Mouse (Mus musculus) embryonic facial prominence, embryonic 13.5 days (tissue): ENCODE measurements around the gene Speg. TPM values are rescaled to one million over a fixed set of nuclear protein-coding genes. Genes with fewer than 3 reads are reported as not detected.
A peak's percentile ranks its signal among the peaks of the same experiment; 100 is the strongest.

Experiments used
- ATAC-seq: fragments of 200-750 bp; cut with Nextera tagmentation; 2 replicates; pipeline ENCODE4 v1.8.0; 2017; ENCODE audit warnings: low read depth; ENCODE audit not compliant: insufficient number of reproducible peaks, insufficient read depth, low FRiP score, low TSS enrichment
- H3K27ac ChIP-seq: fragments of 300-500 bp; sonication (generic); 2 replicates; pipeline ENCODE4 v1.5.1; 2015; ENCODE audit warnings: moderate library complexity, mild to moderate bottlenecking, inconsistent platforms
- H3K27me3 ChIP-seq: fragments of 300-500 bp; sonication (generic); 2 replicates; pipeline ENCODE4 v1.6.1; 2015; ENCODE audit warnings: mild to moderate bottlenecking, inconsistent platforms
- H3K36me3 ChIP-seq: fragments of 300-500 bp; sonication (generic); 2 replicates; pipeline ENCODE4 v1.6.1; 2015; ENCODE audit warnings: mild to moderate bottlenecking, inconsistent platforms
- H3K4me1 ChIP-seq: fragments of 300-500 bp; sonication (generic); 2 replicates; pipeline ENCODE4 v1.6.1; 2015; ENCODE audit warnings: inconsistent platforms
- H3K4me2 ChIP-seq: fragments of 300-500 bp; sonication (generic); 2 replicates; pipeline ENCODE4 v1.6.1; 2015; ENCODE audit warnings: moderate library complexity, mild to moderate bottlenecking, inconsistent platforms
- H3K4me3 ChIP-seq: fragments of 300-500 bp; sonication (generic); 2 replicates; pipeline ENCODE4 v1.5.1; 2015; ENCODE audit warnings: mild to moderate bottlenecking, inconsistent platforms
- H3K9ac ChIP-seq: fragments of 300-500 bp; sonication (generic); 2 replicates; pipeline ENCODE4 v1.6.1; 2015; ENCODE audit warnings: mild to moderate bottlenecking, inconsistent platforms
- H3K9me3 ChIP-seq: fragments of 300-500 bp; sonication (generic); 2 replicates; pipeline ENCODE4 v1.6.1; 2016; ENCODE audit warnings: inconsistent platforms
- WGBS: fragments of 180-500 bp; shearing (Covaris S2); methylation state at CpG from one replicate; pipeline ENCODE4 v1.1.7; 2015; ENCODE audit warnings: mixed read lengths; 5-methylcytosine and 5-hydroxymethylcytosine counted together
- polyA plus RNA-seq: library from polyadenylated mRNA; unstranded; fragments of >200 nt; fragmentation: Nextera tagmentation; extraction: Ambion mirVana; gene quantifications from 2 replicates; pipeline ENCODE4 v1.2.1, GENCODE M21; 2015

Speg gene
- polyA plus RNA-seq, 1 experiment from 2014 or later = 16.1 TPM

DNA sequence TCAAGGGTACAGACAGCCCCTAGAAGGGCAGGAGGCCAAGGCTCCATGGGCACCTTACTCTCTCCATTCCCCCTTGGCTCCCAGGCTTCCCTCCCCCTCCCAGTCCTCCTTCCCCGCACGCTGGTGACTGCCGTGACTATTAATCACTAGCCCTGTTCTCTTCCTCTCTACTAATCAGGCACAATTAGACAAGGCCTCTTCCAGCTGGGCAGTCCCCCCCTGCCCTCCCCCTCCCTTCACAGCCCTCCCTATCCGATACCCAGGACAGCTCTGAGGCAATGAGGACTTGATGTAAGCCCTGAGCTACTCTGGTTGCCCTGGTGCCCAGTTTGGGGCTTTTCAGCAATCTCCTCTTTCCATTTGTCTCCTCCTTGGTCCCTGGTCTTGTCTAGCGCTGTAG is 80.9 kb downstream of the Speg start:
- no peak overlapping the region for H3K4me2 ChIP-seq
- peaks cover 87% of the 10 kb centered on the region for H3K27me3 ChIP-seq
- no peak for ATAC-seq
- H3K4me3 ChIP-seq = no peak overlapping the region
- no peaks in the 10 kb centered on the region for H3K9me3 ChIP-seq
- 24% methylated on average over 5 of the region's 5 CpGs for WGBS
- H3K36me3 ChIP-seq = no peaks in the 10 kb centered on the region
- H3K27ac ChIP-seq = no peak overlapping the region
- H3K4me1 ChIP-seq = peaks cover 36% of the 10 kb centered on the region
- no peak overlapping the region for H3K9ac ChIP-seq

DNA sequence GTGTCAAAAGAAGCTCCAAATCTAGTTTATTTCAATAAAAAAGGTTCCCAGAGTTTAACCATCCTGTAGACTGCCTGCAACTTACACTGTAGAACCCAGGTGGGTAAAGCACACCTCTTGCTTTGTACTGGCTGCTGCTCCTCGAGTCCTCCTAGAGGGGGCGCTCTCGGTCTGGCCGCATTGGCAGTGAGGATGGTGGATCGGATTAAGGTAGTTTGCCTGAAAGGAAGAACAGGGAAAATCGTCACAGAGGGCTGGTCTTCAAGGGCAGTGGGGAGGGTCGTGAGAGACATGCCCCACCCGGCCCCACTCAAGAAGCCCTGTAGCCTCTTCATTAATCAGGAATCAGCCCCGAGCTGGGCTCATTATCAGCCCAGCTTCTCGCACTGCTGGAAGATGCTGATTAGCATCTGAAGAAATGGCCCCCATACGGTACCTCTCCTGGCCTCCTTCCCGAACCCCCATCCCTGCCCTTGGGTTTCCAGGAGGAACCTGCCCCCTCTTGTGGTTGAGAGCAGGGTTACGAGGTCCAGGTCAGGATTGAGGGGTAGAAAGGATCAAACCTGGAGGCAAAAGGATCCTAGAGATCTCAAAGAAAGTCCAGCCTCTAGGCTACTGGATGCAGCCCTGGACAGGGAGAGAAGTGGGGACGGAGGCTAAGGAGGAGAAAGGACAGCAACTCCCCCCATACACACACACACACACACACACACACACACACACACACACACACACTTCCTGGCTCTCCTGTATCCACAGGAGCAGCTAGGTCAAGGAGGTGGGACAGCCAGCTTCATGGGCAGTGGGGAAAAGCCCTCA is 81.9 kb downstream of the Speg start:
- WGBS = 8% methylated on average over 14 of the region's 14 CpGs
- H3K27ac ChIP-seq = no peak overlapping the region
- H3K4me1 ChIP-seq = peaks cover 33% of the 10 kb centered on the region
- no peak for ATAC-seq
- no peak overlapping the region for H3K4me3 ChIP-seq
- peaks cover 77% of the 10 kb centered on the region for H3K27me3 ChIP-seq
- H3K4me2 ChIP-seq = no peak overlapping the region
- H3K9me3 ChIP-seq = no peaks in the 10 kb centered on the region
- no peaks in the 10 kb centered on the region for H3K36me3 ChIP-seq
- H3K9ac ChIP-seq = no peak overlapping the region

DNA sequence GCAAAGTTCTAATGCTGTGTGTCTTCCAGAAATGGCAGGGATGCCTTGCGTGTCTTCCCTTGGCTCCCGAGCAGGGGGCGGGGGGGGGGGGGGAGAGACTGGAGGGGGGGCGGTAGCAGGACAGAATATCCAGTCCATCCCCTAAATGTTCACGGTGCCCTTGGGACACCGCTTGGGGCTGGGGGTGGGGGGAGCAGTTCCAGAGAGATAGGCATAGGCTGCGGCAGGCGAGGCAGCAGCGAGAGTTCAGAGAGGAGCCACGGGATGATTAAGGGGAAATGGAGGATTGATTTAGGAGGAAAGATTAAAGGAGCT is 82.6 kb downstream of the Speg start:
- Histone ChIP-seq H3K9ac (no peak overlapping the region), H3K4me1 (peaks cover 33% of the 10 kb centered on the region), H3K27me3 (peaks cover 70% of the 10 kb centered on the region), H3K4me2 (peak overlapping the region; percentile 61), H3K27ac (no peak overlapping the region), H3K9me3 (no peaks in the 10 kb centered on the region), H3K36me3 (no peaks in the 10 kb centered on the region), H3K4me3 (no peak overlapping the region)
- ATAC-seq = no peak
- under 1% methylated on average over 10 of the region's 10 CpGs for WGBS

DNA sequence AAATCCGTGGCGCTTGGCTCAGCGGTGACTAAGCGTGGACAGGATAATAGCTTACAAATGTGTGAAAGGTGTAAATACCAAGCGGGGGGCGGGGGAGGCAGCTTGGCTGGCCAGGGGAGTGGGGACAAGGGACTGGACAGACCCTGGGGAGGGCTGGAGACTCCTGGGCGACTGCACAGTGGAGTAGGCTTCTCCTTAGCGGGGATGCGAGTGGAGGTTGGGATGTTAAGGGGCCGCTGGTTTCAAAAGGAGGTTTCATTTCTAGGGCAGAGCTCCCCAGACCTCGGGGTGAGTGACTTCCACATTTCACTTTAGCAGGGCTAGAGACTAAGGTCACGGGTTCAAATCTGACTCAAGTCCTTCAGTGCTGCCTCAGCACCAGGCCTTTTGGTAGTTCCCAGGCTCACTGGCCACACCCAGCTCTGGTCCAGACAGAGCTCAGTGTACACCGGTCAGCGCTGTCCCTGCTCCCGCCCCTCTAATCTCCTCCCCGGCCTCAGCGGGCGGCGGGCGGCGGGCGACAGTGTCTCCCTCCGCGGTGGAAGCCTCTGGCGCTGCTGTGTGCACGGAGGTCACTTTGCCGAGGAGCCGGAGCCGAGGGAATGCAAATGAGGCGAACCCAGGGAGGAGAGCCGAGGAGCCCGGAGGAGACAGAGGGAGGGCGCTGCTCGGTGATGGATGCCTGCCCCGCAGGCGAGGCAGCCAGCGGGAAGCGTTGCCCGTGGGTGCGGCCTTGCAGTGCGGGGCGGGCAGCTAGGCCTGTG is 83.1 kb downstream of the Speg start:
- H3K4me3 ChIP-seq = peak overlapping the region; percentile 33
- no peaks in the 10 kb centered on the region for H3K36me3 ChIP-seq
- H3K4me1 ChIP-seq = peaks cover 33% of the 10 kb centered on the region
- peak overlapping the region; percentile 56 for H3K9ac ChIP-seq
- peak overlapping the region; percentile 61 for H3K4me2 ChIP-seq
- WGBS = 3% methylated on average over 42 of the region's 42 CpGs
- ATAC-seq = peak; percentile 63
- H3K27ac ChIP-seq = no peak overlapping the region
- H3K9me3 ChIP-seq = no peaks in the 10 kb centered on the region
- peaks cover 64% of the 10 kb centered on the region for H3K27me3 ChIP-seq

DNA sequence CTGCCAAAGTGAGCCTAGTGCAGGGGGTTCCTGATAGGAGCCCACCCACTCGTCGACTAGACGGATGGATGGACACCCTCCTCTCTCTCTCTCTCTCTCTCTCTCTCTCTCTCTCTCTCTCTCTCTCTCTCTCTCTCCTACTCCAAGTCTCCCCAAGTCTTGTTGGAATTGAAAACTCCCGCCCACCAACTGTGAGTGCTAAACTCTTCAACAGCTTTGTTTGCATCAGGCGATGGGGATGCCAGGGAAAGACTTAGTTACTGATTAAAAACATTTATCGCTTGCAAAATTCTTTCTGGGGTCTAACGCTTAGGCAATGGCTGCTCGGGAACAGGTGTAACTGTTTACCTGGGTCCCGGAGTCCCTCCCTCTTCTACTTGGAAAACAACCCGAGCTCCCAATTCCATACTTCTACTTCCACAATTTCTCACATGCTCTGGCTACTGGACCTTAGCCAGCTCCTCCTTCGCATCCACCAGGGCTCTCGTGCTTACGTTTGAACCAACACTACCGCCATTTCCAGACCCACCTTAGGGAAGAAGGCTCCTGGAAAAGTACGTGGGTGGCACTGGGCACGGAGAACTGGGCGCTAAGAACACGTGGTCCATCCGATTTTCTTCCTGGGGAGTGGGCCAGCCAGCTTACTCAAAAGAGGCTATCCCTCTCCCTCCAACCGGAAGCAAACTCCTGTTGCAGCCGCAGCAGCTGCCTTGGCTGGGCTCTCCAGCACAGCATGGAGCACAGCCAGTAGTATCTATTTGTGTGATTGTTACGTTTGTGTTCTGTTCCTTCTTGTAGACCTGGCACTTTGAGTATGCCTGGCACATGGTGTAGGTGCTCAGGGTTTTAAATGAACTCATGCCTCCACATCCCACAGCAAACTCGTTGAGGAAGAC is 83.9 kb downstream of the Speg start:
- Histone ChIP-seq H3K4me3 (peak overlapping the region; percentile 33), H3K9ac (peak overlapping the region; percentile 56), H3K4me2 (peak overlapping the region; percentile 61), H3K27ac (no peak overlapping the region; the same call in 1 of the 2 replicates), H3K27me3 (peaks cover 57% of the 10 kb centered on the region), H3K9me3 (no peaks in the 10 kb centered on the region), H3K4me1 (peaks cover 28% of the 10 kb centered on the region), H3K36me3 (no peaks in the 10 kb centered on the region)
- ATAC-seq = no peak
- WGBS = 16% methylated on average over 23 of the region's 23 CpGs

DNA sequence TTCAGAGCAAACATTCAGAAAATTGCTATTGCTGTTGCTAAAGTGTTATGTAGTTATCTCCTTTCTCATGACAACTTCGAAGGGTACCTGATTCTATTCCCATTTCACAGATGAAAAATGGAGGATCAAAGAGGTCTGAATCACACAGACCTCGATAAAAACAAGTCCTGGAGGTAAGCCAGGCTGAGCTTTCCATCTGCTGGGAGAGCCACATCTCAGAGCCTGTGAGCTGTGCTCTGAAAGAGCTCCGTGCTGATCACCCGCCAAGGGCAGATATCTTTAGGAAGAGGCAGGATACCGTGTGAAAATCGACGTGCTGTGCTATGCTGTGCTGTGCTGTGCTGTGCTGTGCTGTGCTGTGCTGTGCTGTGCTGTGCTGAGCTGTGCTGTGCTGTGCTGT is 85.2 kb downstream of the Speg start:
- no peak overlapping the region for H3K4me3 ChIP-seq
- no peak for ATAC-seq
- no peak overlapping the region for H3K4me2 ChIP-seq
- H3K9me3 ChIP-seq = no peaks in the 10 kb centered on the region
- H3K36me3 ChIP-seq = no peaks in the 10 kb centered on the region
- peaks cover 28% of the 10 kb centered on the region for H3K4me1 ChIP-seq
- 76% methylated on average over 7 of the region's 7 CpGs for WGBS
- H3K27me3 ChIP-seq = peaks cover 56% of the 10 kb centered on the region
- H3K27ac ChIP-seq = no peak overlapping the region
- no peak overlapping the region for H3K9ac ChIP-seq

DNA sequence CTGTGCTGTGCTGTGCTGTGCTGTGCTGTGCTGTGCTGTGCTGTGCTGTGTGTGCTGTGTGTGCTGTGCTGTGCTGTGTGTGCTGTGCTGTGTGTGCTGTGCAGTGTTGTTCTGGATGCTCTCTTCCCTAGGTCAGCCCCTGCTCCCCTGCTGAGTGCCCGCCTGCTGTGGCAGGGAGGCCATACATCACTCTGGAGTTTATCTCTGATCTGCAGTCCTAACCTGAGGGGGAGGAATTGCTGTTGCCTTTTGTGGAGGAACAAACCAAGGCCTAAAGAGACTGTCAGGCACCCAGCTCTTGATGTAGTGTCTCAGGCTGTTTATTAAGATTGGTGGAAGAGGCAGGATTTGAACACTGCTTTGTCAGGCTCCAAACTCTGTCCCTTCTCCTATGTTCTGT is 87.5 kb downstream of the Speg start:
- Histone ChIP-seq H3K9ac (no peak overlapping the region), H3K4me1 (peaks cover 21% of the 10 kb centered on the region), H3K4me2 (no peak overlapping the region), H3K36me3 (no peaks in the 10 kb centered on the region), H3K27me3 (peaks cover 48% of the 10 kb centered on the region), H3K4me3 (no peak overlapping the region), H3K27ac (no peak overlapping the region), H3K9me3 (no peaks in the 10 kb centered on the region)
- ATAC-seq = no peak
- 38% methylated on average over 1 of the region's 1 CpGs for WGBS

DNA sequence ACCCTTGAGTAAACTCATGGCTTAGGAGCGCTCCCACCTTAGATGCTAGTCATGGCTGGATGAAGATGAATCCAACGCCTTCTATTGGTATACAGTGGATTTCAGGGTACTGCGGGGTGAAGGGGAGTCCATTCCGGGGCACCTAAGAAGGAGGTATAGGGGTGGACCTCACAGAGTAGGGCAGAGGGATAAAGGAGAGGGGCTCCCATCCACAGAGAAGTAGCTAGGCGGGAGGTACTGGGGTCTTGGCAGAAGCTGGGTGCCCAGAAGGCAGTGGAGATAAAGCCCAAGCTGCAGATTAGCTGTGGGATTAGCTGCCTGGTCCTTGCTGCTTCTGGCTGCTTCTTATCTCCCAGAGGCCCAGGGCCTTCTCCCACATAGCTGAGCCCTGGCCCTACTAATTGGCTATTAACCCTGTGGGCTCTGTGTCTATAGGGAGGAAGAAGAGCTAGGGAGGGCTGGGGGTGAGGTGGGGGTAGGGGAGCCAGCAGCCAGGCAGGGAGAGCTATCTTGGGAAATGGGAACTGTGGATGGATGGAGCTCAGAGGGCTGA is 88.6 kb downstream of the Speg start:
- H3K36me3 ChIP-seq = no peaks in the 10 kb centered on the region
- H3K9ac ChIP-seq = 0 out of 2 replicates have a peak overlapping the region, but pooled peaks have one; percentile 1
- no peak overlapping the region for H3K27ac ChIP-seq
- no peak overlapping the region for H3K4me2 ChIP-seq
- H3K4me1 ChIP-seq = peaks cover 11% of the 10 kb centered on the region
- H3K4me3 ChIP-seq = no peak overlapping the region
- WGBS = 74% methylated on average over 5 of the region's 5 CpGs
- H3K27me3 ChIP-seq = peaks cover 40% of the 10 kb centered on the region
- no peaks in the 10 kb centered on the region for H3K9me3 ChIP-seq
- ATAC-seq = no peak

DNA sequence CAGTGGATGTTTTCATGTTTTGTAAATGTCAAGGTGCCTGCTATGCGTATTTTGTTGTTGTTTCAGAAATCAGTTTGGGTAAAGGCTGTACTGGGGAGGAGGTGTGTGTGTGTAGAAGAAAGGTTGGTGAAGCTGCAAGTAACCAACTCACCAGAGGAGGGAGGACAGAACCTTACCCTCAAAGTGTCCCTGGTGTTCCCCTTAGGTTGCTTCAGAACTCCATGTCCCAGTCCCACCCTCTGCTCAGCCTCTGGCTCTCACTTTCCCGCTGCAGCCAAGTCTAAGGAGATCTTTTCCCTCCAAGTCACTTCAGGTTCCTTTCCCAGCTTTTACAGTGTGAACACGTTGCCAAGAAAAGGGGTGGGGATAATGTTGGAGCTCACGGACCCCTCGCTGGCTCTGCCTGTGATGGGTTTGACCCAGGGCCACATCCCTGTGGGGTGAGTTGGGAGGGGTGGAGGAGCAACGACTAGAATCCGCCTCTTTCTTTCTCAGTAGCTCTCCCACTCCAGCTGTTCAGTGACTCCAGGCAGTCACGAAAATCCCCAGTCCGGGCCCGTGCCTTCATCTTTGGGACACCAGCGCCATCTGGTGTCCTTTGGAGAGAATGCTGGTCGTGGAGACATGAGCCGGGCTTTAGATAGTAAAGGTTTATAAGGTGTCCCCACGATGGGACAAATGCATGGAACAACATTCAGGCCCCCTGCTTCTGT is 92.3 kb downstream of the Speg start:
- WGBS = 7% methylated on average over 14 of the region's 14 CpGs
- H3K36me3 ChIP-seq = peaks cover 3% of the 10 kb centered on the region; the same call in 1 of the 2 replicates
- no peaks in the 10 kb centered on the region for H3K9me3 ChIP-seq
- peak; percentile 52 for ATAC-seq
- H3K4me3 ChIP-seq = no peak overlapping the region
- H3K4me1 ChIP-seq = peaks cover 4% of the 10 kb centered on the region; the same call in 1 of the 2 replicates
- peak overlapping the region; percentile 42 for H3K4me2 ChIP-seq
- H3K27ac ChIP-seq = no peak overlapping the region
- H3K9ac ChIP-seq = peak overlapping the region; percentile 61; the same call in 1 of the 2 replicates
- peaks cover 36% of the 10 kb centered on the region for H3K27me3 ChIP-seq

DNA sequence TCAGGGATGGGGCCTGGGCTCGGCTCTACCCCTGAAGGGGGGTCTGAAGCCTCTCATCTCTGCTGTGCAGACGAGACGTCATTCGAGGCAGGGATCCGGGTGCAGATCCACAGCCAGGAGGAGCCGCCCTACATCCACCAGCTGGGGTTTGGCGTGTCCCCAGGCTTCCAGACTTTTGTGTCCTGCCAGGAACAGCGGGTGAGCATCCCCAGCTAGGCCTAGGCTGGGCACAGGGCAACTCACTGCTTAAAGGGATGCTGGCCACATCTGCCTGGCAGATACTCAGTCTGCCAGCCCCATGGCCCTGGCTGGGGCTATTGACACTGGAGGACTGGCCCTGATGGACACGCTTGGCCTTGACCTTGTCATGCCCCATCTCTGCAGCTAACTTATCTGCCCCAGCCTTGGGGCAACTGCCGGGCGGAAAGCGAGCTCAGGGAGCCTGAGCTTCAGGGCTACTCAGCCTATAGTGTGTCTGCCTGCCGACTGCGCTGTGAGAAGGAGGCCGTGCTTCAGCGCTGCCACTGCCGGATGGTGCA is 94.3 kb downstream of the Speg start:
- WGBS = 80% methylated on average over 17 of the region's 17 CpGs

More for the DNA sequence above, 94.3 kb downstream of the Speg start:
- Histone ChIP-seq H3K9ac (0 out of 2 replicates have a peak overlapping the region, but pooled peaks have one; percentile 27), H3K4me2 (no peak overlapping the region), H3K36me3 (peaks cover 23% of the 10 kb centered on the region), H3K9me3 (no peaks in the 10 kb centered on the region), H3K4me1 (peaks cover 9% of the 10 kb centered on the region; the same call in 1 of the 2 replicates), H3K27ac (no peak overlapping the region), H3K4me3 (no peak overlapping the region), H3K27me3 (peaks cover 35% of the 10 kb centered on the region)
- ATAC-seq = no peak
